Mouse (Mus musculus) urinary bladder, postnatal 14 days (tissue): ENCODE results near the gene Banf1.
"Not testable (repeated sequence)": the region's sequence is repeated elsewhere in the genome, so short reads cannot be mapped to it uniquely, and the experiment has no call there.

Source experiments
- DNase-seq: peaks from one replicate; pipeline ENCODE4 v3.0.0; 2021; ENCODE audit warnings: low spot score

Banf1 gene

DNA sequence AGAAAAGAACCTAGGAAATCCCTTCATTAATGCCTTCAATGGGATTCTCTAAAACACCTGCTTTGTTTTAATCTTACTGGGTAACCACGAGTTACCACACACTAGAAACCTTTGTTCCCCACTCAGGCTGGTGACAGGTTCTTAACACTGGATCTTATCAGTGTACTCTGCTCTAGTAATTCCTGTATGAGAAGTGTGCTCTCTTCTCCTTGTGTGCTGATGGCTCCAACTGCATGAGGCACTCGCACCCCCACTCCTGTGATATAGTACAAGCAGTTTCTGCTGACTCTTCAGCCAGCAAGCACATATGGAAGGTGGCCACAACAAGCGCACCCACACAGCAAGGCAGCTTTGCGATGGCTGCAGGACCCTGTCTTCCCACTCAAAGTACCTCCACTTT lies 7.2 kb upstream of the Banf1 start:
- DNase-seq: no peak

DNA sequence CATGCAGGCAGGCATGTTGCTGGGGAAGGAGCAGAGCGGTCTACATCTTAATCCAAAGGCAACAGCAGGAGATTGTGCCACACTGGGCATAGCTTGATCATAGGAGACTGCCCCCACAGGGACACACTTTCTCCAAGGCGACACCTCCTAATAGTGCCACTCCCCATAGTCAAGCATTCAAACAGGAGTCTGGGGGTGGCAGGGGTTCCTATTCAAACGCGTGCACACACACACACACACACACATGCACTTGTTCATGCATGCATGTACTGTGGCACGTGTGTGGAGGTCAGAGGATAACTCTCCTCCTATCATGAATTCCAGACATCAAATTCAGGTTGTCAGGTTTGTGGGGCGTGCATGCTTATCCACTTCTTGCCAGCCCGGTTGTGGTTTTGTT lies 5.8 kb upstream of the Banf1 start:
- DNase-seq: no peak

DNA sequence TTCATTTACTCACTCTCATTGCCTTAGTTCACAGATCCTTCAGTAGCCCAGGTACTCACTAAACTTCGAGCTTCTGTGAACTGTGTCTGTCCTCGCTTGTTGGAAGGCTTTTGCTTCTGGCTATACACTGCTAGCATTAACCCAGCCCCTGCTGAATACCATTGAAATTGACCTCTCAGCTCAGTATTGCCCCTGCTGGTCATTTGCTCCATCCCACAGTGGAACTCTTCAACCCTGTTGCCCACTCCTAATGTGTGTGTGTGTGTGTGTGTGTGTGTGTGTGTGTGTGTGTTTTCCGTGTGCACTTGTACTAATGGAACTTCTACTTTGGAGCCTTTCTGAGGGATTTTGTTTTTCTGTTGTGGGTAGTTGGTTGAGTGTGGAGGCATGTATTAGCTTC lies 4.0 kb upstream of the Banf1 start:
- no peak for DNase-seq

DNA sequence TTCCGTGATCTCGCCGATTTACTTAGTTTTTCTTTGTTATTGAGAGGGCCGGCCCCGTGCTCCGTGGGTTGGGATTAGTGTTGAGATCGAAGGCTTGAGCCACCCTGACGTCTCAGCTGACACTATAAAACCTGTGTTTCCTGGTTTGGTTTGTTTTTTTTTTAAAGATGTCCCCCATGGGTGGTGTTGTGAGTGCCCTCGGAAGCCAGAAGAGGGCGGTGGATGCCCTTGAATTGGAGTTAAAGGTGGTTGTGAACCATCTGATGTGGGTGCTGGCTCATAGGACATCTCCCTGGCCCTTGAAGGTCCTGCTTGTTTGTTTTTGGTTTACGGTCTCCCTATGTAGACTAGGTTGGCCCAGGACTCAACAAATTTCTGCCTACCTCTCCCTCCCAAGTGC lies 487 bp upstream of the Banf1 start:
- no peak for DNase-seq

DNA sequence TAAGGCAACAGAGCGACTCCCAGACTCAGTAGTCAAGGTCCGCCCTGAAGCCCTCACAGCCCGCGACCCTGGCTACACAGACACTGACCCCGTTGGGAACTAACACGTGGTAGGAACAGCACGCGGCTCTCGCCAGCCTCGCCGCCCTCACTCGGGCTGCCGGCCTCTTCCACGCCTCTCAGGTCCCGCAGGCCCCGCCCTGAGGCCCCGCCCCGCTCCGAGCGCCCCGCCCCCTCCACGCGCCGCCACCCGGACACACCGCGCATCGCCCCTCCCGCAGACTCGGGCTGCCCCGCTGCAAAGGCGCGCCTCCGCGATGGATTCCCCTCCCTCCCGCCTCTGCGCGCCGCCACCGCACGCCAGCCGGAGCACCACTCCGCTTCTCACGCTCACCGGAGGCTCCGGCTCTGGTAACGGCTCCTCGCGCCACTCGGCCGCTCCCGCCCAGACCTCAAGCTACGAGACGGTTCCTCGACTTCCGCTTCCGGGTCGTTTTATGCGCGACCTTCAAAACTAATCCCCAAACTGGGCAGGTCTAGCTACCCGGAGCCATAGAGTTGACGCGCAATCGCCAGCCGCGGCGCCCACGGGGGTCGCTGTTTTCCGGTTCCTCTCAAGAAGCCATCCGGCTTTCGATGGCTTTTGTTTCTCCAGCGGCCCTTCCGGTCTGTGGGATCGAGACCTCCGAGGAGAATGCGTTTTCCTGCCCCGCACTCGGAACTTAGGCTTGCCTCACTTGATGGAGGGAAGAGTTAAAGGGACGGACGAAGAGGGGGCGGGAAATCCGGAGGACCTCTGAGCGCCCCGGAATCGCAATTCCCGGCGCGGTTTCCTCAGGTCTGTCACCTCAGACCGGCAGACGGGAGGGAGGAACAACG lies 554 bp downstream of the Banf1 start, which contains the start of gene Eif1ad:
Eif1ad (plus strand) TSS at position 567 of the 878 bp plus-strand sequence.
- DNase-seq: peak; percentile 93

DNA sequence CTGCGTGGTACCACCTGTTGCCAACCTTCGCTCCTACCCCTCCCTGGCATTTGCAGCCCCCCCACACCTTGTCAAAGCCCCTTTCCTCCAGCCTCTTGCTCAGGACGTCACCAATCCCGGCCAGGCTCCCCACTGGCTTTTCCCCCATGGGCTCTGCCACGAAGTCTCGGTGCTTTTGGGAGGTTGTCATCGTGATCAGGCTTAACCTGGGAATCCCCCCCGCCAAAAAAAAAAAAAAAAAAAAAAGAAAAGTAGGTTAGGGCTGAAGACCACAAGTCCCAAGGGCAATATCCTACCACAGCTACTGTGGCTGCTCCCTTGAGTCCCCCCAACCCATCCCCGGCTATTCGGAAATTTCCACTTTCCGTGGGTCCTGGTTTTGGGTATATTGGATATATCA lies 1.2 kb downstream of the Banf1 start:
- DNase-seq: no peak

DNA sequence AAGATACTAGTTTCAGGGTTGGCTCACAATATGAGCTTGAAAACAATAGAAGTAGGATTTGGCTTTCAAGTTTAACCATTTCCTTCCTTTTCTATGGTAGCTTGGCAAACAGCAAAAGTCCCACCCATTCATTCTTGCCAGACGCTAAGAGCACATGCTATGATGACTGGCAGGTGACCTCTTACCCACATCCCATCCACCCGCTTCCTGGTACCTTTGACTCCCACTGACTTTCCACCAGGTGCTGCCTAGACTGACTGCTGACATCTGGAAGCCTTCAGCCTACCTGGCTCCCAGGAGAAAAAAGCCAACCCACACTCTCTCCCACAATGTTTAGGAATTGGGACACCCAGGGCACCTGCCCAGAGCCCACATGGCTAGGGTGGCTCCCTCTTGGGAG lies 2.8 kb downstream of the Banf1 start:
- DNase-seq: no peak

DNA sequence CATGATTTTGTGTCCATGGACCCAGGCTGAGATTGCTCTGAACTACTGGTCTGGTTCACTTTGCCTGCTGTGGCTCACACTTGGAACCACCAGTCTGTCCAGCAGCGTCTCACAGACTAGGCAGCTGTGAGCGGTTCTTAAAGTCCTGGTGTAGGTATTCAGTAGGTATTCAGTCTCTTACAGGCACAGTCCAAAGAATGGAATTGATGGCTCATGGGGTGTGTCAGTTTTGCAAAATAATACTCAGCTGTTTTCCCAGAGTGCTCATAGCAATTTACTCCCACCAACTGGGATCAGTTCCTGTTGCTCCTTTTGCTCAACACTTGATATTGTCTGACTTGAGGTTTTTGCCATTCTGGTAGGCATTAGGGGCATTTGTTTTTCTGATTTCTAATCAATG lies 4.8 kb downstream of the Banf1 start:
- no peak for DNase-seq

DNA sequence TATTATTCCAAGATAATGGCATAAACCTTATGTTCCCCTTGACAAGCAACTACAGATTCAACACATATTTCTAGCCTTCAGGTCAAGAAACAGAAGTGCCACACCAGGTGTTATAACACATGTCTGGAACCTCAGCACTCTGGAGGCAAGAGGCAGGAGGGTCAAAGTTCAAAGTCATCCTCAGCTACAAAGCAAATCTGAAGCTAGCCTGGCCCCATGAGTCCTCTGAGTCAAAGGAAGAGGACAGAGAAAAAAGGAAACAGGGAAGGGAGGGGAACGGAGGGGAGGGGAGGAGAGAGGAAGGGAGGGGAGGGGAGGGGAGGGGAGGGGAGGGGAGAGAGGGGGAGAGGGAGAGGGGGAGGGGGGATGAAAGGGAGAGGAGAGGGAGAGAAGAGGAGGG lies 10.9 kb downstream of the Banf1 start:
- DNase-seq: no peak

DNA sequence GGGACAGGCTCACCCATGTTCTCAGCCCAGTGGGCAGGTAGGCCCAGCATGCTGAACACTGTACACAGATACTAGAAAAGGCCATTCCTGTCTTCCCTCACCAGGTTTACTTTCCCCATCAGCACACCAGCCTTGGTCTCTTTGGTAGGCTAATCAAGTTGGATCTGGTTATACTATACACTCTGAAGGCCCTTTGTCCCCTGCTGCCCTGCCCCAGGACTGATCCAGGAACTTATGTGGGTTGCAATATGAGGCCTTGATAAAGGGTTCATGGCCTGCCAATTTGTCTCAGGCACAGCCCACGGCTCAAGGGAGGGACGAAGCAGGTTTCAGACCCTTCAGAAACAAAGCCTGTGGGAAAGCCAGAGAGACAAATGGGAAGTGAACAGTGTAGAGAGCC lies 13.4 kb downstream of the Banf1 start:
- DNase-seq: no peak

DNA sequence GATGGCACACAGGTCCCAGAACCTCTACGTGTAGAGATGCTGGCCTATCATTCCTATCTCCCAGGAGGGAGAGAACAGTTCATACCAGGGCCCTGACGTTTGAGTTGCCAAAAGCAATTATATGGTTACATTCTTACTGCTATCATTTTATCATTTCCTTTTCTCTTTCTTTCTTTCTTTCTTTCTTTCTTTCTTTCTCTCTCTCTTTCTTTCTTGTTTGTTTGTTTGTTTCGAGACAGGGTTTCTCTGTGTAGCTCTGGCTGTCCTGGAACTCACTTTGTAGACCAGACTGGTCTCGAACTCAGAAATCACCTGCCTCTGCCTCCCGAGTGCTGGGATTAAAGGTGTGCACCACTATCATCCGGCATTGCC lies 17.5 kb downstream of the Banf1 start, which contains the start of gene Cst6:
Cst6 (minus strand) TSS at position 73 of the 372 bp plus-strand sequence.
- not testable (repeated sequence) for DNase-seq

DNA sequence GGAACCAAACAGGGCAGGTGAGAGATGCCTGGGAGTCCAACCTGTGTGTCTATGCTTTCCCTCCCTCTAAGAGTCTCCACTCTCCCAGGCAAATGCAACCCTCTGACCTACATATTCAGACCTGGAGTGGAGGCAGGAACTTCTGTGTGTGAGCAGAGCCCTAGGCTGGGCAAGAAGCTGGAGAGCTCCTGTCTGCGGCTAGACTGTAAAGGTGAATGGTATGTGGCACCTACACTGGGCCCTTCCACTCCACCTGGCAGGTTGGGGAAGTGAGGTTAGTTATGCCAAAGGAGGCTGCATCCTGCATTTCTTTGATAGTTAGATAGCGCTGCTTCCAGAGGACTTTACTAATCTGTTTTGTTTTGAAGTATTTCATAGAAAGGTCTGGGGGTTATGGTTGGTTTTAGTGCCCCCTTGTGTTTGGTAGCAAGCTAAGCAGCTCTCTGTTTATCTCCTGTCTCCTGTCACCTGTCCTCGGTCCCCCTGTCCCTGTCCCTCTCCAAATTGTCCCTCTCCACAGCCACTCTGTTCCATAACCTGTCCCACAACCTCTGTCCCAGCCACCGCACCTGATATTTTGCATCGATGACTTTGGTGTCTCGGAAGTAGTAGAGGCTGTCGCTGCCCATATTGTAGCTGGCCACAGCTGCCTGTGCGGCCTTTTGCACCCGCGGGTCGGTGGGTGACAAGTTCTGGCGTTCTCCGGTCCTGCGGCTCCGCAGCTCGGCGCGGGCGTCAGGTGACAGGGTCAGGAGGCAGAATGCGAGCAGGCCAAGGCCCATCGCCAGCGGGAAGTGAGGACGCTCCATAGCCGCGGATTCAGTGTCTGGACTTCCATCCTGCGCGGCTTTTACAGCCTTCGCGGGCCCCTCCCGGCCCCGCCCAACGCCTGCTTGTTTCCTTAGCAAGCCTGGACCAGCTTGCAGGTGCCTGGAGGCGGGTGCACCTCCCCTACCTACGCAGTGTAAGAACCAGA lies 18.2 kb downstream of the Banf1 start:
- DNase-seq: peak; percentile 38

DNA sequence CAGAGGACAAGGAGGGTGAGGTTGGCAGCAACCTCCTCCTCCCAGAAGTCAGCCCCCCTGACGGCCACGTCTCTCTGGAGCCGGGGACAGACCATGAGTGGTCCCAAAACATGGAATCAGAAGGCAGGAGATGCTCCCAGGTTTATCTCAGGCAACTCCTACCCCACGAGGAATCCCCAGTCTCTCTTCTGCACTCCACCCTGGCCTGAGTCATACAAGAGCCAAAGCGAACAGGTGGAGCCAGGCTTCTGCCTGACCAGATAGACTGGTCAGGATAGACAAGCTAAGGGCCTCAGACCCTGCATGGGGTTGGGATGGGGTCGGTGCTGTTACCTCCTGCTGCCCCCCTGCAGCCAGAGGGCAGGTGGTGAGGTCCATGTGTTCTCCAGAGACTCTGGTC lies 18.9 kb downstream of the Banf1 start:
- no peak for DNase-seq

DNA sequence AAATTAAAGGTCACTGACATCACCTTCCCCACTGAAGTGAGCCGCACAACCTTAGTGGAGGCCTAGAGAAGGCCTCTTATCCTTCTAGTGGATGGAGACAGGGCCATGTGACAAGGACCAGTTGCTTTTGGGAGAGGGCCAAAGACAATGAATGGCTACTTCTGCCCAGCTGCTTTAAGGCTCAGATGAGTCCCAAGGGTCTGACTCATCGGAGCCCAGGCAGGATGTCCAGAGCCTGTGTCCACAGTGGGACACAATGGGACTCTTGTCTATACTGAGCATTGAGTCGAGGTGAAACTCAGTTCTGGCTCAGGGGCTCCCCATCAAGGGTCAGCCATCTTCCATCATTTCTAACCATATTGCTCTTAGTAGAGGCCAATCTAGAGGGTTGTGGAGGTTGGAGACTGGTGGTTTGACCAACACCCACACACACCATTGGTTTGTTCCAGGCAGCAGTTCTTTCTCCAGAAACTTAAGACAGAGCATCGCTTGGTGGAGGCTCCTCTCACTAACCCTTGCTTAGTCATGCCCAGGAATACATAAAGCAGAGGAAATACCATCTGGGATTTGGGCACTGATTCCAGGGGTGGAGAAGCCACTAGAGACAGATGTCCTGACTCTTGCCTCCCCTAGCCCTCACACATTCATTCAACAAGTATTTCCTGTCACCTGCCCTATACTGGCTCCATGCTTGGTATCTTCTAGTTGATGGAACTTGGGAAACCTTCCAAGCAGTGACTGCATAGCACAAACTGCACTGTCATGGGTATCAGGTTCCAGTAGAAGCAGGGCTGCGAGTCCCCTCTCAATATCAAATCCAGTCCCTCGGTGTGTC lies 21.5 kb downstream of the Banf1 start:
- DNase-seq: no peak

DNA sequence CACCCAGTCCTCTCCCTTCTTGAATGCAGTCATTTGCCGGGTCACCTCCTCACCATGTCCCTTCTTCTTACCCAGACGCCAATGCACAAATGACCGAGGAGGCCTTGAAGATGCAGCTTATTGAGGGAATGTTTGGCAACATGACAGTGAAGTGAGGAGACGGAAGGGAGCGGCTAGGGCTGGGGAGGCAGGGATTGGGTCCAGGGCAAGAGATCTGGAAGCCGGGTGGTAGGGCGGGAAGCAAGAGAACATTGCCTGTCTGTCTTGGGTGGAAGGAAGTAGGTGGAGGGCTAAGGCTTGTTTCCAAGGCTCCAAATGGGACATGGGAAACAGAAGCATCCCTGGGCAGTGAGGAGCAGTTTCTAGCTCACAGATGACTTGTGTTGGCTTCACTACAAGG lies 25.6 kb downstream of the Banf1 start:
- no peak for DNase-seq

DNA sequence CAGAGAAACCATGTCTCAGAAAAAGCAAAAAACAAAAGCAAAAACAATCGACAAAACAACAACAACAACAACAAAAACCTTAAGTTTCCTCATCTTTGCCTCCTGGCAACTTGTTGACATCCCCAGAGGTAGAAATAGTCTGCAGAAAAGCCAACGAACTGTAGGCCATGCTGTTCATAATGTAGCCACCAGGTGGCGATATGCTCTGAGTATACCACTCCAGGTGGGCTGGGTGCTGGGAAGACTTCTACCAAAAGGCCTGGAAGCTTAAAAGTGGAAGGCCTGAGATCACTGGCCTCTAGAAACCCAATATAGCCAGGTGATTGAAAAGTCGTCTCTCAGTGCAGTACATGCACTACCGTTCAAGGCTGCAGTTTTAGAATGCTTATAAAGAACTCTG lies 29.0 kb downstream of the Banf1 start:
- DNase-seq: peak; percentile 80

DNA sequence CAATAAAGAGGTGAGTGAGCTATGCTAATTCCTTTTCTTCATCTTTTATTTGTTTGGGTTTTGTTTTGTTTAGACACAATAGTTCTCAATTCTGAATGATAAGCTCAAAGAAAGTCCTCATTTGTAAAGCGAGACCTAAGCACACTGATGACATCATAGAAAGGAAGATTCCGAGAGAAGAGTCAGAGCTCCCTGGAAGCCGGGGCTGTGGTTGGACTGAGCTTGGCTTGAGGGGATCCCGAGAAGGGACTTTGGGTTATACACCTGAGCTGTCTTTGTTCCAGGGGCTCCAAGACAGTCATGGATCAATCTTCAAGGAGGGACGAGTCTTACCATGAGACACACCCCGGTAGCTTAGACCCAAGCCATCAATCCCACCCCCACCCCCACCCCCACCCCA lies 31.5 kb downstream of the Banf1 start, which contains the start of gene Catsper1:
Catsper1 (plus strand) TSS at position 301 of the 400 bp plus-strand sequence.
- no peak for DNase-seq

DNA sequence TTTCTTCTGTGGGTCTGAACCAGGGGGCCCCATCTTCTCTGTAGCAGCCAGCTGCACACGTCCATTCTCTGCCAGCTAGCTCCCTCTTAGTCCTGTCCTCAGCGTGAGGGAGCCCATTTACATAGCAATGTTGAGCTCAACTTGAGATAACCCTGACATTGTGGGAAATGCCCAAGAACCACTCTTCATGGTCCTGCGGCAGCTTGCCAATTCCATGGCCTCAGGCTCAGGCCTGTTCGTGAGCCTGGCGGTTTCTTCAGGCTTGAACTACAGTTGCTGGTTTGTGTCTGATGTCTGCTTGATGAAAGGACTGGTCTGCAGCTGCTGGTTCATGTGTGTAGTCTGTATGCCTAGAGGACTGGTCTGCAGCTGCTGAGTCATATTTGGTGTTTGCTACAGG lies 32.2 kb downstream of the Banf1 start:
- no peak for DNase-seq

DNA sequence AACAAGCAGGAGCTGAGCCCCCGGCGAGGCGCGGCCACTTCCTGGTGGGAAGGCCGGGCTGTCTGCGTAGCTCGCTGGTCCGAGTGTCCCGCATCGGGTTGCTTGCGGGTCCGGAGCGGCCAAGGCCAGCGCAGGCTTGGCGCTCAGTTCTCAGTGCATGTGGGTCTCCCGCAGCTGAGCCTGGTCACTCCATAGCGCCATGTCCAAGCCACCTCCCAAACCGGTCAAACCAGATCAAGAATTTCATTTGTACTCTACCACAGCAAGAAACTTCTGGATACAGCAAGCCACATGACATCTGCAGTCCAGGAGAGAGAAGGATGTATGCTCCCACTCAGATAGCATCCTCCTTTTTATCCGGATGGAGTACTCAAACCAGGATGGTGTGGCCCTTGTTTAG lies 39.0 kb downstream of the Banf1 start:
- DNase-seq: peak; percentile 58

DNA sequence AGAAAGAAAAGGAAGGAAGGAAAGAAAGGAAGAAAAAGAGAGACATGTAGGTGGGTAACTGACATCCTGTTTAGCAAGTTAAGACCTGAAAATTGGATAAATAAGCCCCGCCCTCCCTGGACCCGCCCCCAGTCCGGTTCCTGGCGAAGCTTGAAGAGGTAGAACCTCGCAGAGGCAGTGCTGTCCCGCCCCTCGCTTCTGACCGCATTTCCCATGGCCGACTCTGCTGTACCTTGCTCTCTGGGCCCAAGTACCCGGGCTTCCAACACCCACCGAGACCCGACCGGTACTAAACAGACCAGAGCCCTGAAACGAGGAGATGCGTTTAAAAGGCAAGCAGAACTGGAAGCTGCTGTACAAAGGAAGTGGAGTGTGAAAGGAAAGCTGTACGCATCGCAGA lies 43.2 kb downstream of the Banf1 start:
- peak; percentile 30 for DNase-seq
